Mouse (Mus musculus): ENCODE results near the gene Olfr1188.
"Not testable (repeated sequence)": the region's sequence is repeated elsewhere in the genome, so short reads cannot be mapped to it uniquely, and the experiment has no call there.

Olfr1188 gene

DNA sequence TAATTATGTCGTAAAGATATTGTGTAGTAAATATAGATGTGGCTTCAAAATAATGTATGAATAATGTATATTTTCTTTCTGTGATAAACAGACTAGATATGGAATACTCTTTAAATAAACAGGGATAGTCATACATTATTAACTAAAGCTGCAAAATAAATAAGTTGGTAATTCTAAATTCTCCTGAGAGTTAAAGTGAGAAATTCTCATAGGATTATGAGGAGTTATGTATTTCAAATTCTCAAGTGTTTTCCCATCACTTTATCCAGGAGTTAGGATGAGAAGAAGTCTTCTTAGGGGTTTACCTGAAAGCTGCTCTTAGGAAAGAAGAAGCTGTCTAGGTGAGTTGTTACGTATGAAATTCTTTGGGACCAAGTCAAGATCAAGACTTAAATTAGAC, at the start of gene Olfr1188:
Olfr1188 (plus strand) TSS at position 301 of the 400 bp plus-strand sequence.
- DNase-seq (ENCODE audit: low spot score in 2 of 2), result no peak

DNA sequence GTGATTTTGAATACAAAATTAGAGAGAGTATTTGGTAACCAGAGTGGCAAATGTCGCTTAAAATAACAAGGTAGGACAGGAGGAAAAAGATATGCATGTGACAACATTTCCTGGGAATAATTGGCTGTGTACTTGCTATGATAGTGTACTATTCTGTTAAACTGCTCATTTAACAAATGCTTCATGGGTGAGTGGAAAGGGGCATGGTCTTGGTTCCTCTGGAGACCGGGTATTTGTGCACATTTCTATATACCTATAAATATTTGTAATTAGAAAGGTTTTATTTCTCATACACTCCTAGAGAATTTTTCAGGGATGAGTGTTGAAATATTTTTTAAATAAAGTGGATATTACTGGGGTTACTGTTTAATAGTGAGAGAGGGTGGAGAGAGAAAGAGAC, 38.5 kb upstream of the Olfr1188 start, which contains the start of gene Olfr1186:
Olfr1186 (plus strand) TSS at position 301 of the 400 bp plus-strand sequence.
- no peak for DNase-seq (ENCODE audit: low spot score in 2 of 2)

DNA sequence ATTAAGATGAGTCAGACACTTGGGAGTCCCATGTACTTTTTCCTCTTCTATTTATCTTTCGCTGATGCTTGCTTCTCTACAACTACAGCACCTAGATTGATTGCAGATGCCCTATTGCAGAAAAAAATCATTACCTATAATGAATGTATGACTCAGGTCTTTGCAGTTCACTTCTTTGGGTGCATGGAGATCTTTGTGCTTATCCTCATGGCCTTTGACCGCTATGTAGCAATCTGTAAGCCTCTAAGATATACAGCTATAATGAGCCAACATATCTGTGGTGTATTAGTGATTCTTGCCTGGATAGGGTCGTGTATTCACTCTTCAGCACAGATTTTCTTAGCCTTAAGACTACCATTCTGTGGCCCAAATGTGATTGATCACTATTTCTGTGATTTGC, 31.0 kb upstream of the Olfr1188 start:
- no peak for DNase-seq (ENCODE audit: low spot score in 2 of 2)

DNA sequence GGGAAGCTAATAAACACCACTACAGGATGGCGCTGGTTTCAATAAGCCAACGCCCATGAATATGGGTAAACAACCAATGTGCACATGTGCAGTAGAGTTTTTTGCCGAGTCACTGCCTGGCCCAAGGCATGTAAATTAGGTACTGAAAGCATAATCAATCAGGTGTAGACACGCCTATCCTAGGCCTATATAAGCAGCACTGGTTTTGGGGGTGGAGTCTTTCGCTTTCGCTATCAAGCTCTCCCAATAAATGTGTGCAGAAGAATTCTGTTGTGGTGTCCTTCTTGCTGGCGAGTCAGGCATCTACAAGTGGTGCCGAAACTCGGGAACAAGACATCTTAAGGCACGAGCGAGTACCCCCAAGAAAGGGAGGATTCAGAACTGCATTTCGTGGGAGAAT, 16.0 kb downstream of the Olfr1188 start:
- DNase-seq (ENCODE audit: low spot score in 2 of 2), result not testable (repeated sequence)

DNA sequence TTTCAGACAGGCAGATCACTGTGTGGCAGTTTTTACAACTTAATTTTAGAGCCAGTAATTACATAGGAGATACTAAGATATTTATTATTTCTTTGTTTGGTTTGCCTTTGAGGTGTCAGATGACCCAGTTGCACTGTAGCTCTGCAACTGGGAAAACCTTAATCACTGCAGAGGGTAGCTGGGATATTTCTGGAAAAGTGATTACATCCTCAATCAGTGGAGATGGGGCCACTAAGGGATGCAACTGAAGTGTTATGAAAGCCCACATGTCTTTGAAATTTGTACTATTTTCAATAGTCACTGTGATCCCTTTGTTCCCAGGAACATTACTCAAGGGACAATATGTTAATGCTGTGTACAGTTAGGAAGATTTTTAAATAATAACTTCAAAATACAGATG, 29.4 kb downstream of the Olfr1188 start, which contains the start of gene Olfr1189:
Olfr1189 (plus strand) TSS at position 301 of the 400 bp plus-strand sequence.
- no peak for DNase-seq (ENCODE audit: low spot score in 2 of 2)

Data from frontal cortex, postnatal 36 days (tissue).